Mouse (Mus musculus): ENCODE results near the gene Ccdc125.

DNA sequence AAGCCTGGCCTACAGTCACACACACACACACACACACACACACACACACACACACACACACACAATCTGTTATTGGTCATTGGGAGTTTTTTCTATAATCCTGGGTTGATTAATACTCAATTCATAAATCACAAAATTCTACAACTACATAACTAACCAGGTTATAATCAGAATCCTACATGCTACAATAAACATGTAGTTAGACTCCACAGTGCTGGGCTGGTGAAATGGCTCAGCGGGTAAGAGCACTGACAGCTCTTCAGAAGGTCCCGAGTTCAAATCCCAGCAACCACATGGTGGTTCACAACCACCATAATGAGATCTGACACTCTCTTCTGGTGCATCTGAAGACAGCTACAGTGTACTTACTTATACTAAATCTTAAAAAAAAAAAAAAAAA, 63.2 kb downstream of the Ccdc125 start:
- TF ChIP-seq CTCF (IDR thresholded peaks at IDR 0.05; ENCODE audit: insufficient read depth, low read length) (no peak), POLR2A (IDR thresholded peaks at IDR 0.05; ENCODE audit: borderline replicate concordance, extremely low read depth, low read depth, low read length) (no peak)
